Mouse (Mus musculus): ENCODE measurements at regions not wholly inside any gene's neighbourhood (a gene's known extent, or its start where the extent isn't known, plus 50 kb on each side); places are given as distances from the start of the nearest gene placed in this dataset.

DNA sequence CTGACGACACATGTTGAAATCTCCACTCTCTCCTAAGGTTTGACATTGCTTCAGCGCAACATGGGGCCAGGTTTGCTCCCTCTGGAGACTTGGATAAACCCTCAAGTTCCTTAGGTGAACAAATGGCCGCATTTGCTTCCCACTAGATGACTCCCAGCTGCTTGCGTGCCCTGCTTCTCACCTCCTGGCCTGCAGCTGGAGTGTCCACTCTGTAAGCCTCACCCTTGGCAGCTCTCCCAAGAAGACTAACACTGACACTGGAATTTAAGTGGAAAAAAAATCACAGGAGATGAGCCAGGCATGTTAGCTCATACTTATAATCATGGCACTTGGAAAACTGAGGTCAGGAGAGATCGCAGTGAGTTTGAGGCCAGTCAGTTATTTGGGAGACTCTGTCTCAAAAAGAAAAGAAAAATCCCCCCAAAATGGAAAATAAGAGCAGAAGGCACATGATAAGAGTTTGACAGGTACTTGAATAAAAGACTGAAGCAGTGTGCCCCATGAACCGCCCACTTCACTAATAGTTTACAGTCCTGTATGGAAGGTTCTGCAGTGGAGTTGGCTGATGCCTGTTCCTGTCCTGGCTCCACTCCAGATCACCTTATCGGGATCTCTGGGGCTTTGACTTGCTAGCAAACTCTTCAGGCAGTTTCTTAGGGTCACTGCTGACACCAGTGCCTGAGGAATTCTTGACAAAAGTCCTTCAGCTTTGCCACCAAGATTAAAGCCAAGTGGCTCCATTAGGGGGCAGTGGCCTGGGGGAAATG, 70.9 kb upstream of the Vangl1 start:
- no peak for TF ChIP-seq GATA2 (IDR thresholded peaks at IDR 0.05; ENCODE audit: borderline replicate concordance, low read depth, low read length)
- TF ChIP-seq TAL1 (conservative IDR thresholded peaks at IDR 0.05; ENCODE audit: low read depth, low read length): no peak
- TF ChIP-seq CTCF (IDR thresholded peaks at IDR 0.05; ENCODE audit: low read depth, low read length): no peak
- no peak for TF ChIP-seq GATA1 (IDR thresholded peaks at IDR 0.05; ENCODE audit: borderline replicate concordance, low read length)
- TF ChIP-seq POLR2AphosphoS5 (IDR thresholded peaks at IDR 0.05; ENCODE audit: insufficient replicate concordance, low read depth, low read length): no peak
- Histone ChIP-seq H3K4me3 (ENCODE audit: low read depth, low read length) (no peak overlapping the region), H3K36me3 (replicated peaks) (no peaks in the 10 kb centered on the region), H3K4me1 (ENCODE audit: insufficient read depth, low read depth, low read length) (no peaks in the 10 kb centered on the region), H3K9me3 (replicated peaks) (no peaks in the 10 kb centered on the region), H3K27me3 (ENCODE audit: insufficient read depth, low read length) (peaks cover 7% of the 10 kb centered on the region)
- DNase-seq (ENCODE audit: low spot score): no peak
- no peak for ATAC-seq (ENCODE audit: extremely low read depth, insufficient number of reproducible peaks, low FRiP score, poor library complexity, severe bottlenecking)

DNA sequence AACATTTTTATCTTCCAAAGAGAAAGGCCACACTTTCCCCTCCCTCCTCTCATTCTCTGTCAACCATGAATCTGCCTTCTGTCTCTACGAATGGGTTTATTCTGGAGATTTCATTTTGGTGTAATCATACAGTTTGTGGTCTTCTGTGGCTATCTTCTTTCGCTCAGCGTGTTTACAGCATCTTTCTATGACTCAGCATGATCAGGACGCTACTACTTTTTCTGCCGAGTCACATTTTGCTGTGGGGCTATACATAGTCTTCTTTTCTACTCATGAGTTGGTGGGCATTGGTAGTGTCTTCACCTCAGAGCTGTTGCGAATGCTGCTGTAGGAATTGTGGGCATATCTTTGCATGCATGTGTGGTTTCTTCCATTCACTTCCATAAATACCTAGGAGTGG, 66.3 kb upstream of the Vangl1 start:
- peaks cover 7% of the 10 kb centered on the region for H3K27me3 ChIP-seq (ENCODE audit: insufficient read depth, low read length)
- H3K36me3 ChIP-seq (replicated peaks): no peaks in the 10 kb centered on the region
- no peaks in the 10 kb centered on the region for H3K4me1 ChIP-seq (ENCODE audit: insufficient read depth, low read depth, low read length)
- no peak for ATAC-seq (ENCODE audit: extremely low read depth, insufficient number of reproducible peaks, low FRiP score, poor library complexity, severe bottlenecking)
- DNase-seq (ENCODE audit: low spot score): no peak
- no peak for TF ChIP-seq POLR2AphosphoS5 (IDR thresholded peaks at IDR 0.05; ENCODE audit: insufficient replicate concordance, low read depth, low read length)
- no peak for TF ChIP-seq GATA2 (IDR thresholded peaks at IDR 0.05; ENCODE audit: borderline replicate concordance, low read depth, low read length)
- no peak for TF ChIP-seq TAL1 (conservative IDR thresholded peaks at IDR 0.05; ENCODE audit: low read depth, low read length)
- TF ChIP-seq CTCF (IDR thresholded peaks at IDR 0.05; ENCODE audit: low read depth, low read length): no peak
- no peak for TF ChIP-seq GATA1 (IDR thresholded peaks at IDR 0.05; ENCODE audit: borderline replicate concordance, low read length)
- H3K4me3 ChIP-seq (ENCODE audit: low read depth, low read length): no peak overlapping the region
- H3K9me3 ChIP-seq (replicated peaks): no peaks in the 10 kb centered on the region

DNA sequence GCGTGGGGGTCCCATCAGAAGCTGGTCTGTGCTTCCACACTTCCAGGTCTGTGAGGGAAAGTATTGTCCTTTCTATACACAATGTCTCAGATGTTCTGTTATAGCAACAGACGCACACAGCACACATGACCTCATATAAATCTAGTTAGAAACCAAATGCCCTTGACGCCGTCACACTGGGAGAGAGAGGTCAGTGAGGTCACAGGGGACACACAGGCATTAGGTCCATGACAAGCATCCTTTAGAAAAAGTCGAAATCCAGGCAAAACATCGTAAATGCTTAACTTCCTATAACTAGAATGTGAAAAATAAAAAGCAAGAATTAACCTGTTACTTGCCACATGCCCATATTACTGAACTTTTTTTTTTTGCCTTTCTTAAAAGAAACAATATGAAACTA, 65.8 kb upstream of the Vangl1 start:
- Histone ChIP-seq H3K36me3 (replicated peaks) (no peaks in the 10 kb centered on the region), H3K4me1 (ENCODE audit: insufficient read depth, low read depth, low read length) (no peaks in the 10 kb centered on the region), H3K27me3 (ENCODE audit: insufficient read depth, low read length) (peaks cover 7% of the 10 kb centered on the region), H3K9me3 (replicated peaks) (no peaks in the 10 kb centered on the region), H3K4me3 (ENCODE audit: low read depth, low read length) (no peak overlapping the region)
- ATAC-seq (ENCODE audit: extremely low read depth, insufficient number of reproducible peaks, low FRiP score, poor library complexity, severe bottlenecking) (no peak), DNase-seq (ENCODE audit: low spot score) (no peak)
- TF ChIP-seq GATA2 (IDR thresholded peaks at IDR 0.05; ENCODE audit: borderline replicate concordance, low read depth, low read length): no peak
- no peak for TF ChIP-seq POLR2AphosphoS5 (IDR thresholded peaks at IDR 0.05; ENCODE audit: insufficient replicate concordance, low read depth, low read length)
- TF ChIP-seq CTCF (IDR thresholded peaks at IDR 0.05; ENCODE audit: low read depth, low read length): no peak
- TF ChIP-seq TAL1 (conservative IDR thresholded peaks at IDR 0.05; ENCODE audit: low read depth, low read length): no peak
- TF ChIP-seq GATA1 (IDR thresholded peaks at IDR 0.05; ENCODE audit: borderline replicate concordance, low read length): no peak

DNA sequence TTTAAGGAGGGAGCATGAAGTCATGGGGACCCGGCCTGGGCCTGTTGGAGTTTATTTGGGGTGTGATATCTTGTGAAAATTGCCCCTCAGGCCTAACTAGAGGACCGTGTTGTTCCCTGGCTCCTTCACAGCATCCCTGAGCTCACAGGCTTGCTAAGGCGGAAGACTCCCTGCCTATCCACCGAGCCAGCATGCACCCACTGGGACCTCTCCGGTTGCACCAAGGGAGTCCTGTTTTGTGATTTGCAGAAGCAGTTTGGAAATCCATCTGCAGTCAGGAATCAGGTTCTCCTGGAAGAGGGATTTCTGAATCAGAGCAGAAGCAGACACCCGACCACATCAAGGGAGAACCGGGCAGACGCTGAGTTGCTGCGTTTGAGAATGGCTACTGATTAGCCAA, 61.6 kb upstream of the Vangl1 start:
- TF ChIP-seq GATA2 (IDR thresholded peaks at IDR 0.05; ENCODE audit: borderline replicate concordance, low read depth, low read length): no peak
- no peak overlapping the region for H3K4me3 ChIP-seq (ENCODE audit: low read depth, low read length)
- no peaks in the 10 kb centered on the region for H3K4me1 ChIP-seq (ENCODE audit: insufficient read depth, low read depth, low read length)

DNA sequence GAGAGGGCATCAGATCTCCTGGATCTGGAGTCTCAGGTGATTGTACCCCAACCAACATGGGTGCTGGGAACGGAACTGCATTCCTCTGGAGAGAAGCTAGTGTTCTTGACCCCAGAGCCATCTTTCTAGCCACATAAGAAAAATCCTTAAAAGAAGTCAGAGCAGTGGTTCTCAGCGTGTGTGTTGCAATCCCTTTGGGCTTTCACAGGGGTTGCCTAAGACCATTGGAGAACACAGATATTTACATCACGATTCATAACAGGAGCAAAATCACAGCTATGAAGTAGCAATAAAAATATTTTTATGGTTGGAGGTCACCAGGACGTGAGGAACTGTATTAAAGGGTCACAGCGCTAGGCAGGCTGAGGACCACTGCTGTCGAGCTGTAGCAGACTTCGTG, 60.7 kb upstream of the Vangl1 start:
- Histone ChIP-seq H3K9me3 (replicated peaks) (no peaks in the 10 kb centered on the region), H3K4me3 (ENCODE audit: low read depth, low read length) (no peak overlapping the region), H3K36me3 (replicated peaks) (no peaks in the 10 kb centered on the region), H3K4me1 (ENCODE audit: insufficient read depth, low read depth, low read length) (no peaks in the 10 kb centered on the region), H3K27me3 (ENCODE audit: insufficient read depth, low read length) (no peaks in the 10 kb centered on the region; the same call in 1 of the 2 replicates)
- no peak for DNase-seq (ENCODE audit: low spot score)
- no peak for ATAC-seq (ENCODE audit: extremely low read depth, insufficient number of reproducible peaks, low FRiP score, poor library complexity, severe bottlenecking)
- no peak for TF ChIP-seq GATA2 (IDR thresholded peaks at IDR 0.05; ENCODE audit: borderline replicate concordance, low read depth, low read length)
- no peak for TF ChIP-seq POLR2AphosphoS5 (IDR thresholded peaks at IDR 0.05; ENCODE audit: insufficient replicate concordance, low read depth, low read length)

More for the DNA sequence above, 61.6 kb upstream of the Vangl1 start:
- Histone ChIP-seq H3K27me3 (ENCODE audit: insufficient read depth, low read length) (no peaks in the 10 kb centered on the region; the same call in 1 of the 2 replicates), H3K9me3 (replicated peaks) (no peaks in the 10 kb centered on the region), H3K36me3 (replicated peaks) (no peaks in the 10 kb centered on the region)
- ATAC-seq (ENCODE audit: extremely low read depth, insufficient number of reproducible peaks, low FRiP score, poor library complexity, severe bottlenecking) (no peak), DNase-seq (ENCODE audit: low spot score) (no peak)

DNA sequence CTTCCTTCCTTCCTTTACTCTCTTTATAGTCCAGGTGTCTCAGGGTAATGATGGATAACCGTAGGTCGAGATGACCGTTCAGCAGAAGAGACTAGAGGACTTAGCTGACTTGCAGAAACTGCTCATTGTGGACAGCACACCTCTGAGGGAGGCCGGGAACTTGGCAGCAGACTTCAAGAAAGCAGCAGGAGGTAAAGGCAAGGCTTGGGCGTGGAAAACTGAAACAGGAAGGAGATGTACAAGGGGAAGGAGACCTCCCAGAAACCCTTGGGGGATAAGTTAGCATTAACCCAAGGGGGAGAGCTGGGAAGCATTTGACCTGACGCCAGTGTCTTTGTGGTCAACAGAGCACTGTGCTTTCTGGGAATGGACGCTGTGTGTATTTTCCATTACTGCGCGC, 58.8 kb upstream of the Vangl1 start:
- no peak for TF ChIP-seq POLR2AphosphoS5 (IDR thresholded peaks at IDR 0.05; ENCODE audit: insufficient replicate concordance, low read depth, low read length)
- no peak for TF ChIP-seq GATA2 (IDR thresholded peaks at IDR 0.05; ENCODE audit: borderline replicate concordance, low read depth, low read length)
- TF ChIP-seq CTCF (IDR thresholded peaks at IDR 0.05; ENCODE audit: low read depth, low read length): no peak
- TF ChIP-seq GATA1 (IDR thresholded peaks at IDR 0.05; ENCODE audit: borderline replicate concordance, low read length): no peak
- TF ChIP-seq TAL1 (conservative IDR thresholded peaks at IDR 0.05; ENCODE audit: low read depth, low read length): no peak
- no peak for DNase-seq (ENCODE audit: low spot score)
- Histone ChIP-seq H3K4me3 (ENCODE audit: low read depth, low read length) (no peak overlapping the region), H3K27me3 (ENCODE audit: insufficient read depth, low read length) (no peaks in the 10 kb centered on the region), H3K9me3 (replicated peaks) (no peaks in the 10 kb centered on the region), H3K36me3 (replicated peaks) (no peaks in the 10 kb centered on the region), H3K4me1 (ENCODE audit: insufficient read depth, low read depth, low read length) (no peaks in the 10 kb centered on the region)
- no peak for ATAC-seq (ENCODE audit: extremely low read depth, insufficient number of reproducible peaks, low FRiP score, poor library complexity, severe bottlenecking)
